Mouse (Mus musculus) forebrain, embryonic 10.5 days (tissue): Measurements from ENCODE around the gene Ndufs7. TPM values are rescaled to one million over a fixed set of nuclear protein-coding genes. Genes with fewer than 3 reads are reported as not detected.
"Not testable (repeated sequence)": the region's sequence is repeated elsewhere in the genome, so short reads cannot be mapped to it uniquely, and the experiment has no call there.

Experiments used
- DNase-seq: peaks from one replicate; pipeline ENCODE4 v3.0.0-alpha.2; 2017; ENCODE audit warnings: low spot score; ENCODE audit errors: extremely low spot score
- H3K27ac ChIP-seq: fragments of 300-500 bp; sonication (generic); 2 replicates; pipeline ENCODE4 v1.5.1; 2016; ENCODE audit warnings: mild to moderate bottlenecking
- H3K27me3 ChIP-seq: fragments of 300-500 bp; sonication (generic); 2 replicates; pipeline ENCODE4 v1.6.1; 2016; ENCODE audit warnings: mild to moderate bottlenecking; ENCODE audit not compliant: poor library complexity, severe bottlenecking
- H3K36me3 ChIP-seq: fragments of 300-500 bp; sonication (generic); replicated peaks from 2 replicates; pipeline ENCODE4 v1.6.1; 2016; ENCODE audit warnings: mild to moderate bottlenecking, moderate library complexity
- H3K4me1 ChIP-seq: fragments of 300-500 bp; sonication (generic); 2 replicates; pipeline ENCODE4 v1.6.1; 2016
- H3K4me3 ChIP-seq: fragments of 300-500 bp; sonication (generic); 2 replicates; pipeline ENCODE4 v1.5.1; 2016; ENCODE audit warnings: mild to moderate bottlenecking, moderate library complexity
- H3K9me3 ChIP-seq: fragments of 300-500 bp; sonication (generic); 2 replicates; pipeline ENCODE4 v1.6.1; 2016; ENCODE audit warnings: mild to moderate bottlenecking, moderate library complexity
- WGBS: fragments of 180-500 bp; shearing (Covaris S2); methylation state at CpG from one replicate; pipeline ENCODE4 v1.1.7; 2016; 5-methylcytosine and 5-hydroxymethylcytosine counted together
- polyA plus RNA-seq: library from polyadenylated mRNA; unstranded; fragments of >200 nt; fragmentation: Nextera tagmentation; extraction: Ambion mirVana; gene quantifications from 2 replicates; pipeline ENCODE4 v1.2.1, GENCODE M21; 2016

Ndufs7 gene
- polyA plus RNA-seq: 309 and 314 TPM in 2 replicates

DNA sequence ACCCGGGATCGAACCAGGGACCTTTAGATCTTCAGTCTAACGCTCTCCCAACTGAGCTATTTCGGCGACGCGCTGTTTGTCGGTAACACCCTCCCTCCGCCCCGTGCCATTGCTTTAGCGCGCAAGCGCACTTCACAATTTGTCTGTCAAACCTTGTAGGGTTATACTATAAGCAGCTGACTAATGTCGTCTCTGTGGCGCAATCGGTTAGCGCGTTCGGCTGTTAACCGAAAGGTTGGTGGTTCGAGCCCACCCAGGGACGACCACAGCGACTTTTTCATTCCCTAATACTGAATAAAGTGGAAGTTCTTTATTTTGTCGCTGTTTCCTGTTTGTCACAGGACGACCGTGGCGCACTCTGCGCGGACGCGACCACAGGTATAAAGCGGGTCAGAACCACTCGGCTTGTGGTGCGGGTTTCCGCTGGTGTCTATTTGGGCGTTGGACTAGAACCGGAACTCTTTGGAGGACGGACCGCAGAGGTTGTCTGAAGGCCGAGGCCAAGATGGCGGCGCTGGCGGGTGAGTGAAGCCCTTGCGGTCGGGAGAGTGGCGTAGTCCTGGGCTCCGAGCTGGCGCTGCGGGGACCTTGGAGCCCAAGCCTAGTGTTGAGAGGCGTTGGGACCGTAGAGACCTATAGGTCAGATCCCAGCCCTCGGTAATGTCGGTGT is at the start of gene Ndufs7:
Gene Ndufs7, plus strand, starts transcription at position 151 of the 670 bp plus-strand sequence.
- H3K9me3 ChIP-seq: no peaks in the 10 kb centered on the region
- H3K4me1 ChIP-seq: peaks cover 36% of the 10 kb centered on the region
- peak; percentile 92 for DNase-seq
- WGBS: under 1% methylated on average over 53 of the region's 53 CpGs
- H3K36me3 ChIP-seq: peaks cover 26% of the 10 kb centered on the region
- H3K27ac ChIP-seq: peak within 1 kb of the TSS; percentile 91
- H3K4me3 ChIP-seq: peak within 1 kb of the TSS; percentile 74
- no peaks in the 10 kb centered on the region for H3K27me3 ChIP-seq

GRCm38 (mm10) chr10:80199440-80200008 is 49.4 kb upstream of the Ndufs7 start:
- DNase-seq: peak; percentile 81
- Histone ChIP-seq H3K36me3 (no peaks in the 10 kb centered on the region), H3K27me3 (peaks cover 34% of the 10 kb centered on the region), H3K9me3 (no peaks in the 10 kb centered on the region), H3K4me1 (peaks cover 41% of the 10 kb centered on the region), H3K4me3 (peak overlapping the region; percentile 18), H3K27ac (peak overlapping the region; percentile 61)
- 49% methylated on average over 3 of the region's 3 CpGs for WGBS

DNA sequence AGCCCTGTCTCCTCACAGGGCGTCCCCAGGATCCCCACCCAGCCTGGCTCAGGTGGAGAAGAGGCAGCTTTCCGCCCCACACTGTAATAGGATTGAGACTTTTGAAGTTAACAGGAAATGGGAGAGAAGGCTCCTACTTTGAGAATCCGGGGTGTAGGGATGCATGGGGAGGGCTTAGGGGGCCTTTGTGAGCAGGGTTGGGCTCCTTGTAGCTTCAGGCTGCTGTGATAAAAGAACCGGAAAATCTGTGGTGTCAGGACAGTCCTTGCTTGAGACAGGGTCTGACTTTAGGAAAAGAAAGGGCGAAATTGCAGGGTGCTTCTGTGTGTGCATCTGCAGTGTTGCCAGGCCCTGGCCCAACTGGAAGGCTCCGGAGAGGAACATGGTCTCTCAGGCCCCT is 48.4 kb upstream of the Ndufs7 start:
- Histone ChIP-seq H3K4me3 (no peak overlapping the region), H3K9me3 (no peaks in the 10 kb centered on the region), H3K4me1 (peaks cover 43% of the 10 kb centered on the region), H3K27me3 (peaks cover 38% of the 10 kb centered on the region), H3K36me3 (no peaks in the 10 kb centered on the region), H3K27ac (no peak overlapping the region)
- WGBS: 76% methylated on average over 6 of the region's 6 CpGs
- no peak for DNase-seq

GRCm38 (mm10) chr10:80204055-80204454 is 44.9 kb upstream of the Ndufs7 start:
- Histone ChIP-seq H3K27me3 (peaks cover 28% of the 10 kb centered on the region), H3K36me3 (no peaks in the 10 kb centered on the region), H3K4me3 (0 out of 2 replicates have a peak overlapping the region, but pooled peaks have one; percentile 5), H3K4me1 (peaks cover 43% of the 10 kb centered on the region), H3K9me3 (no peaks in the 10 kb centered on the region), H3K27ac (peak overlapping the region; percentile 79)
- WGBS: 27% methylated on average over 7 of the region's 7 CpGs
- DNase-seq: no peak

DNA sequence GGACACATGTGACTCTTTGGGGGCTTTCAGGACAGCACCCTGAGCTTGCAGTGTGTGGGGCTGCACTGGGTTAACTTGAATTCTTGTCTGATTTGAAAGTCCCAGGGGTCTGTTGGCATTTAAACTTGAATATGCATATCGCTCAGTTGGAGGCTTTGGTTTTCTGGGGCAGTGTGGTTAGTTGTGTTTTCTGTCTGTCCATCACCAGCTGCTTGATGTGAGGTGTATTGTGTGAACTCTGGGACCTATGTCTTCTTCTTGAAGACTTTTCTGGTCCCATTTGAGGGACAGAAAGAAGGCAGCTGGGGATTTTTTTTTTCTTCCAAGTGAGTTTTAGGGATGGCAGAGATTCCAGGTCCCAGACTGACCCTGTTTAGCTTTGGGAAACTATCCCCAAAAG is 41.7 kb upstream of the Ndufs7 start:
- H3K27ac ChIP-seq: peak overlapping the region; percentile 66; the same call in 1 of the 2 replicates

DNA sequence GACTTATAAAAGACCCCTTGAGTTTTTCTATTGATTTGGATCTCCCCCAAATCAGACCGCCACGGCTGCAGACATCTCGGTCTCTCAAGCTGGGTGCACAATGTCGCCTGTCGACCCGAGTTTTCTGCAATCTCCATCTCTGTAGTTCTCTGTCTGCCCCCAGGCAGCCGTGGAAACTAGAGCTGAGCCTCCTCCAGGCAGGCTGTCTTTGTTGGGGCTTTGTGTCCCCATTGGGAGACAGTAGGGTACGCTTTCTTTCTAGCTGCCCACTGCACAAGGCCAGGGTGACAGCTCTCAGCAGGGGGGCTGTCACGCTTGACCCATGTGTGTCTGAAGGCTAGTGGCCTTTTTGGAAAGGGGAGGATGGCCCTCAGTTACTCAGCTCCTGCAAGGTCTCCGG is 41.2 kb upstream of the Ndufs7 start:
- H3K4me1 ChIP-seq: peaks cover 41% of the 10 kb centered on the region
- peaks cover 40% of the 10 kb centered on the region for H3K27me3 ChIP-seq
- H3K27ac ChIP-seq: peak overlapping the region; percentile 66; the same call in 1 of the 2 replicates
- H3K36me3 ChIP-seq: no peaks in the 10 kb centered on the region
- no peak overlapping the region for H3K4me3 ChIP-seq
- WGBS: 62% methylated on average over 10 of the region's 10 CpGs
- H3K9me3 ChIP-seq: no peaks in the 10 kb centered on the region
- no peak for DNase-seq

More for the DNA sequence above, 41.7 kb upstream of the Ndufs7 start:
- Histone ChIP-seq H3K27me3 (peaks cover 40% of the 10 kb centered on the region), H3K4me1 (peaks cover 41% of the 10 kb centered on the region), H3K36me3 (no peaks in the 10 kb centered on the region), H3K9me3 (no peaks in the 10 kb centered on the region), H3K4me3 (no peak overlapping the region)
- no peak for DNase-seq
- WGBS: 56% methylated on average over 1 of the region's 1 CpGs

DNA sequence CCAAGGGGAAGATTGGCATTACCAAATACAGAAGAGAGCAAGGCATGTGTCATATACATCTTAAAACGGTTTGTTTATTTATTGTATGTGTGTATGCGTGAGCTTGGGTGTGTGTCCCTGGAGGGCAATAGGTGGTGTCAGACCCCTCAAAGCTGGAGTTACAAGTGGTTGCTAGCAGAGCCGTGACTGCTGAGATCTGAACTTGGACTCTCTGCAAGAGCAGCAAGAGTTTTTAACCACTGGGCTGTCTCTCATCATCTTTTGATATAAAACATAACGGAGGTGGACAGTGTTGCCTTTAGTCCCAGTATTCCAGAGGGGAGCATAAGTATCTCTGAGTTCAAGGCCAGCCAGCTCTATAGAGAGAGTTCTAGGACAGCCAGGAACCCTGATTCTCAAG is 40.7 kb upstream of the Ndufs7 start:
- Histone ChIP-seq H3K27me3 (peaks cover 40% of the 10 kb centered on the region), H3K27ac (peak overlapping the region; percentile 66; the same call in 1 of the 2 replicates), H3K36me3 (no peaks in the 10 kb centered on the region), H3K4me3 (no peak overlapping the region), H3K4me1 (peaks cover 41% of the 10 kb centered on the region), H3K9me3 (no peaks in the 10 kb centered on the region)
- no peak for DNase-seq
- WGBS: 82% methylated on average over 4 of the region's 4 CpGs

GRCm38 (mm10) chr10:80208841-80209371 is 40.0 kb upstream of the Ndufs7 start:
- peak overlapping the region; percentile 66 for H3K27ac ChIP-seq
- H3K36me3 ChIP-seq: no peaks in the 10 kb centered on the region
- no peaks in the 10 kb centered on the region for H3K9me3 ChIP-seq
- peaks cover 40% of the 10 kb centered on the region for H3K27me3 ChIP-seq
- peaks cover 37% of the 10 kb centered on the region for H3K4me1 ChIP-seq
- peak overlapping the region; percentile 29 for H3K4me3 ChIP-seq
- no peak for DNase-seq
- 10% methylated on average over 24 of the region's 24 CpGs for WGBS

- H3K27ac ChIP-seq, H3K36me3 ChIP-seq, DNase-seq, H3K9me3 ChIP-seq, H3K4me3 ChIP-seq: not testable (repeated sequence)
- 68% methylated on average over 7 of the region's 7 CpGs for WGBS
- H3K27me3 ChIP-seq: peaks cover 42% of the 10 kb centered on the region
- peaks cover 41% of the 10 kb centered on the region for H3K4me1 ChIP-seq
Measured at GRCm38 (mm10) chr10:80211547-80212103, 37.3 kb upstream of the Ndufs7 start.

DNA sequence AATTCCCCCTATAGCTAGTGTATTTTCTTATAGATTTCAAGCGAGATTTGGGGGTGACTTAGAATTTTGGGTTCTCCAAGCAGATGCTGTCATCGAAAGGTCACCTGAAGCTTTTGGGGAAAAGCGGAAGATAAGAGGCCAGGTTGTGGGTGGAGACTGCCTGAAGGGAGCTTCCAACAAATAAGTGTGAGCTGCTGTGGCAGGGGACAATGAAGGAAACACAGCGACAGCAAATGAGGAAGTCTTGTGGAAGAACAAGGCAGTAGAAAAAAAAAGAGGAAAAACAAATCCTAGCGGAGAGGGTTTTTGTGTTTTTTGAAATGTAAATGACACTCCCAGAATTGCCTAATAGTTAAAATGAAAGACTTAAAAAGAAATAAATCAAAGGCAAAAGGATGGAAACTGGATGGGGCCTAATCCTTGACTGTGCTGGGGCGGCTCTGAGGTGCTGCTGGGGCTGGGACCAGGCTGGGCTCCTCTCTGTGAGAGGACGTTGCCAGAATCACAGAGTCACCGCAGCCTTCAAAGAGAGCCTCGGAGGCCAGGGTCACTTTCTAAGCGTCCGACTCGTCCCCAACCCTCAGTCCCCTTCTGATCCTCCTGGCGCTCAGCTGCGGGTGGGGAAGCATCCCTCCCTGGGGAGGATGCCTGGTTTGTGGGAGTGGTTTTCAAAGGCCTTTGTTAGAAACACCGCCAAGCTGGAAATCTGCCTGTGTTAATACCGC is 33.7 kb upstream of the Ndufs7 start:
- Histone ChIP-seq H3K27me3 (peaks cover 8% of the 10 kb centered on the region), H3K4me1 (peaks cover 20% of the 10 kb centered on the region), H3K4me3 (peak overlapping the region; percentile 18; the same call in 1 of the 2 replicates), H3K27ac (peak overlapping the region; percentile 84), H3K9me3 (no peaks in the 10 kb centered on the region), H3K36me3 (no peaks in the 10 kb centered on the region)
- 12% methylated on average over 16 of the region's 16 CpGs for WGBS
- no peak for DNase-seq

DNA sequence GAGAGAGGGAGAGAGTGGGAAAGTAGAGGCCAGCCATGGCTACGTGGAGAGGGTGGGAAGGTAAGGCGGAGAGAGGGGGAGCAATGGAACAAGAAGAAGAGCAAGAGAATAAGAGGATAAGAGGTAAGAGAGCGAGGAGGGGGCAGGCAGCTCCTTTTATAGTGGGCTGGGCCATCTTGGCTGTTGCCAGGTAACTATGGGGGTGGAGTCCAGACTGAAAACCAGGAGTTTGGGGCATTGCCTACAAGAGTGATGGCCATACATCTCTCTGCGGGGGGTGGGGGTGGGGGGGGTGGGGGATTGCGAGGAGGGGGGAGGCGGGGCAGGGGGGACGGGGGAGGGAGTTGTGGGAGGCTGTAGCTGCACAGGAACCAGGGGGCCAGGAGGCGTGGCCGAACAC is 28.2 kb upstream of the Ndufs7 start:
- H3K27me3 ChIP-seq: peaks cover 5% of the 10 kb centered on the region
- 0 out of 2 replicates have a peak overlapping the region, but pooled peaks have one; percentile 37 for H3K27ac ChIP-seq
- no peaks in the 10 kb centered on the region for H3K36me3 ChIP-seq
- no peak for DNase-seq
- no peaks in the 10 kb centered on the region for H3K9me3 ChIP-seq
- no peak overlapping the region for H3K4me3 ChIP-seq
- peaks cover 30% of the 10 kb centered on the region for H3K4me1 ChIP-seq
- 41% methylated on average over 8 of the region's 9 CpGs for WGBS

DNA sequence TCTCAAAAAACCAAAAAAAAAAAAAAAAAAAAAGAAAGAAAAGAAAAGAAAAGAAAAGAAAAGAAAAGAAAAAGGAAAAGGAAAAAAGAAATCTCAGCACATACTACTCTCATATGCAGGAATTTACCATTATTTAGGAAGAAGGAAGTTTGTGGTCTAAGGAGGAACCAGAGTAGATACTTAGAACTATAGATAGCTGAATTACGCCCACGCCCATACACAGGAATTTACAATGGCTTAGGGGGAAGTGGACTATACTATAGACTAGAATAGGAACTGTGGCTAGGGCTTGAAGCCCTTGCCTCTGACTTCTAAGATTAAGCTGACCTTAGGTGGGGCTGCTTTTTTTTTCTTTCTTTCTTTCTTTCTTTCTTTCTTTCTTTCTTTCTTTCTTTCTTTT is 25.8 kb upstream of the Ndufs7 start:
- not testable (repeated sequence) for H3K9me3 ChIP-seq, DNase-seq, H3K27ac ChIP-seq, H3K36me3 ChIP-seq, H3K27me3 ChIP-seq, H3K4me3 ChIP-seq
- H3K4me1 ChIP-seq: peaks cover 49% of the 10 kb centered on the region
- 97% methylated on average over 2 of the region's 2 CpGs for WGBS
